9 mouse cellular contexts compared by ENCODE assay signal in the genomic region with DNA sequence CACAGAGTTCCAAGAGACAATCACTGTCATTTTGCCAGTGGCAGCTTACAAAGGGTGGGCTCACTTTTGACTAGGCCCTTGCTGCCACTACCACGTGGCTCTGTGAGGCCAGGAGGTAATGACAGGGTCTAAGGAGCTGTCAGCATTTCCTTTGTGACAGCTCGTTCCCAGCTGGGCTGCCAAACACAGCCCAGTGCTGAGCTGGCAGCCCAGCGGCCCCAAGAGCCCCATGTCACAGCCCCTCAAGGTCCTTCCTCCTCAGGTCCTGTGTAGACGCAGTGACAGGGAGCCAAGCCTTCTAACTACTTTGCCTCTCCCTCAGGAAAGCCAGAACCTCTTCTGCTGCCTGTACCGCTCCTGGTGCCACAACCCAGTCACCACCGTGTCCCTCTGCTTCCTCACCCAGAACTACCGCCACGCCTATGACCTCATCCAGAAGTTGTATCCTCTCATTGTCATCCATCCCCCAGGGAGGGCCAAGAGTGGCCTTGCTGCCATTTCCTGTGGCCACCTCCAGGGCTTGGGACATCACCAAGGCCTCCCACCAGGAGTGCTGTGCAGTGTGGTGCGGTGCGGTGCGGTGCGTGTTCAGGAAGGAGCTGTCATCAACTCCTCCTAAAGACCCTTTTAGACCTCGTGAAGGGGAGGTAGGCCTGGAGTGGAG. TPM values are rescaled to one million over a fixed set of nuclear protein-coding genes. Genes with fewer than 3 reads are reported as not detected.
DNase-seq lines count a peak whose midpoint lies in the region; ATAC-seq and TF ChIP-seq lines count a peak whose summit lies in the region.
"Had no signal": no experiment of that assay in that cellular context is flagged by ENCODE, and none has a peak within 500 bp of the region (broad histone marks: within the 10 kb centered on the region; RNA-seq: fewer than 3 reads in every experiment).

No protein-coding gene starts in this region.

- peak; percentile 69 for ATAC-seq in heart, embryonic 11.5 days (replicated peaks; ENCODE audit: insufficient number of reproducible peaks, low FRiP score, low TSS enrichment)
- ATAC-seq in lung, embryonic 16.5 days (ENCODE audit: low read depth): peak; percentile 85
- ATAC-seq: forebrain, embryonic 13.5 days had no signal

- 0 out of 2 replicates have a peak overlapping the region, but pooled peaks have one; percentile 9 for H3K4me2 ChIP-seq in heart, embryonic 11.5 days
- H3K4me2 ChIP-seq in lung, embryonic 16.5 days (ENCODE audit: low read depth, low read length): no peak overlapping the region
- H3K4me2 ChIP-seq: forebrain, embryonic 13.5 days had no signal

- no peaks in the 10 kb centered on the region for H3K9me3 ChIP-seq in heart, embryonic 11.5 days (replicated peaks; ENCODE audit: control insufficient read depth, low read length)
- H3K9me3 ChIP-seq in lung, embryonic 16.5 days (ENCODE audit: control insufficient read depth, low read length): no peaks in the 10 kb centered on the region
- H3K9me3 ChIP-seq: forebrain, embryonic 13.5 days had no signal

- TF ChIP-seq POLR2A in kidney, adult 2 months (IDR thresholded peaks at IDR 0.05; ENCODE audit: low read depth, low read length): no peak

- H3K9ac ChIP-seq in heart, embryonic 11.5 days (ENCODE audit: low read depth, low read length): no peak overlapping the region; the same call in 1 of the 2 replicates
- peak overlapping the region; percentile 52 for H3K9ac ChIP-seq in lung, embryonic 16.5 days (ENCODE audit: low read length)
- H3K9ac ChIP-seq: forebrain, embryonic 13.5 days had no signal

- H3K36me3 ChIP-seq in heart, embryonic 11.5 days (ENCODE audit: control insufficient read depth, insufficient read depth, low read length): no peaks in the 10 kb centered on the region
- no peaks in the 10 kb centered on the region for H3K36me3 ChIP-seq in kidney, adult 2 months (ENCODE audit: control insufficient read depth, insufficient read depth, low read length)
- H3K36me3 ChIP-seq in lung, embryonic 16.5 days (ENCODE audit: control insufficient read depth, insufficient read depth, low read length): 0 out of 2 replicates have a peak, but pooled peaks cover 2% of the 10 kb centered on the region

- H3K4me1 ChIP-seq in heart, embryonic 11.5 days (ENCODE audit: control insufficient read depth, insufficient read depth, low read length): peaks cover 53% of the 10 kb centered on the region
- peaks cover 10% of the 10 kb centered on the region for H3K4me1 ChIP-seq in kidney, adult 2 months (ENCODE audit: control insufficient read depth, insufficient read depth, low read length)
- H3K4me1 ChIP-seq in lung, embryonic 16.5 days (replicated peaks; ENCODE audit: control insufficient read depth, insufficient read depth, low read length): peaks cover 53% of the 10 kb centered on the region

- no peak overlapping the region for H3K4me3 ChIP-seq in heart, embryonic 11.5 days (ENCODE audit: low read depth, low read length)
- no peak overlapping the region for H3K4me3 ChIP-seq in kidney, adult 2 months (ENCODE audit: insufficient read depth, low read depth, low read length)
- H3K4me3 ChIP-seq in lung, embryonic 16.5 days (ENCODE audit: low read length): no peak overlapping the region
- H3K4me3 ChIP-seq: forebrain, embryonic 13.5 days had no signal

- DNase-seq in adrenal gland, adult (ENCODE audit: inconsistent age in 2 of 2, low spot score in 1 of 2): peak; percentile 63 to 74
- no peak for DNase-seq in adrenal gland, postnatal 4 days (ENCODE audit: low spot score in 2 of 2)
- peak; percentile 80 for DNase-seq in kidney, adult 2 months
- no peak for DNase-seq in urinary bladder, postnatal 36 days (ENCODE audit: low spot score in 2 of 2)
- DNase-seq in thymus, postnatal 25 days: no peak
- DNase-seq in right cerebral cortex, adult 18-20 months: no peak

- TF ChIP-seq CTCF in kidney, adult 2 months (conservative IDR thresholded peaks at IDR 0.05; ENCODE audit: insufficient read depth, insufficient read length, low read depth, low read length): no peak

- H3K27me3 ChIP-seq in heart, embryonic 11.5 days (ENCODE audit: control insufficient read depth, insufficient read depth, low read length): no peaks in the 10 kb centered on the region
- H3K27me3 ChIP-seq in kidney, adult 2 months (replicated peaks; ENCODE audit: control insufficient read depth, insufficient read depth, low read length): no peaks in the 10 kb centered on the region
- H3K27me3 ChIP-seq in lung, embryonic 16.5 days (ENCODE audit: control insufficient read depth, insufficient read depth, low read depth, low read length): no peaks in the 10 kb centered on the region
- H3K27me3 ChIP-seq: forebrain, embryonic 13.5 days had no signal

- peak overlapping the region; percentile 70 for H3K27ac ChIP-seq in heart, embryonic 11.5 days (ENCODE audit: low read depth, low read length)
- H3K27ac ChIP-seq in kidney, adult 2 months (ENCODE audit: insufficient read depth, low read depth, low read length): peak overlapping the region; percentile 58
- peak overlapping the region; percentile 90 for H3K27ac ChIP-seq in lung, embryonic 16.5 days (ENCODE audit: low read length)
- H3K27ac ChIP-seq: forebrain, embryonic 13.5 days had no signal

- 27% methylated on average over 13 of the region's 13 CpGs for WGBS in heart, embryonic 11.5 days (ENCODE audit: insufficient replicate concordance)
- WGBS in kidney, adult 2 months: 65% methylated on average over 13 of the region's 13 CpGs
- WGBS in lung, embryonic 16.5 days: 42% methylated on average over 13 of the region's 13 CpGs

RNA-seq across cellular contexts. Expression of a gene that starts 9.9 kb away (rescaled TPM):
- 10 to 100 TPM; 51.6 to 53.3 TPM for total RNA-seq in adrenal gland, postnatal 4 days (2021)
- 9.2 and 9.5 TPM in 2 replicates for polyA plus RNA-seq in heart, embryonic 11.5 days (2014; fragmentation: Nextera tagmentation; extraction: Ambion mirVana)
- polyA plus RNA-seq in kidney, adult 2 months (2012; rRNA removed): 23.0 and 25.2 TPM in 2 replicates
- polyA plus RNA-seq in lung, embryonic 16.5 days (2015; fragmentation: Nextera tagmentation; extraction: Ambion mirVana): 13.2 and 15.5 TPM in 2 replicates

Comparison
In these comparisons a context has a peak if more than half of its experiments do, and no peak if none do; other contexts are left out.
1. DNase-seq: peak in adrenal gland, adult (2 of 2) and kidney, adult 2 months (single experiment); none in adrenal gland, postnatal 4 days (0 of 2), urinary bladder, postnatal 36 days (0 of 2), thymus, postnatal 25 days (single experiment) and right cerebral cortex, adult 18-20 months (single experiment).
2. Peak in every context shown above with its lines, with median percentiles within 50 percentile points of each other: H3K27ac ChIP-seq.